Mouse (Mus musculus) B cell, adult (primary cell): ENCODE results near the gene Dennd1c. TPM values are rescaled to one million over a fixed set of nuclear protein-coding genes. Genes with fewer than 3 reads are reported as not detected.

ENCODE experiments used
- total RNA-seq: library from RNA; stranded (reverse); gene quantifications from 4 replicates; pipeline ENCODE4 v1.2.4, GENCODE M21; 2023; ENCODE audit not compliant: inconsistent age

Dennd1c gene
- 148 to 162 TPM (median 151 TPM) in 4 replicates for total RNA-seq

GRCm38 (mm10) chr17:57078336-57078735, at the start of gene Dennd1c:
Gene Dennd1c, minus strand, starts transcription at chr17:57078514.

GRCm38 (mm10) chr17:57105181-57106034, 27.1 kb upstream of the Dennd1c start, which contains the start of gene Tnfsf9:
Gene Tnfsf9, plus strand, starts transcription at chr17:57105325.

GRCm38 (mm10) chr17:57087049-57087832, 8.9 kb upstream of the Dennd1c start, which contains the start of gene Tubb4a:
Gene Tubb4a, minus strand, starts transcription at chr17:57087782.

GRCm38 (mm10) chr17:57059486-57059977, 18.8 kb downstream of the Dennd1c start, which contains the start of gene Slc25a23:
Gene Slc25a23, minus strand, starts transcription at chr17:57059863.

GRCm38 (mm10) chr17:57058891-57059485, 19.3 kb downstream of the Dennd1c start, which contains the start of gene Crb3:
Gene Crb3, plus strand, starts transcription at chr17:57059105.

GRCm38 (mm10) chr17:57041554-57041953, 36.8 kb downstream of the Dennd1c start, which contains the start of gene Slc25a41:
Gene Slc25a41, minus strand, starts transcription at chr17:57041654.

GRCm38 (mm10) chr17:57030931-57031660, 47.2 kb downstream of the Dennd1c start, which contains the start of gene Khsrp:
Gene Khsrp, minus strand, starts transcription at chr17:57031522.

Other genes with a start within 250 kb of the Dennd1c start
- gene Rfx2, start 247.5 kb downstream of the Dennd1c start, total RNA-seq = 11.4 to 13.3 TPM (median 11.9 TPM) in 4 replicates
- gene Acsbg2, start 204.1 kb downstream of the Dennd1c start, total RNA-seq = not detected in 4 replicates
- not detected in 4 replicates for gene 1700061G19Rik, start 203.0 kb downstream of the Dennd1c start, total RNA-seq
- gene Mllt1, start 143.1 kb downstream of the Dennd1c start, total RNA-seq = 35.8 to 37.4 TPM (median 36.8 TPM) in 4 replicates
- gene Acer1, start 96.4 kb downstream of the Dennd1c start, total RNA-seq = not detected in 4 replicates
- 28.2 to 36.9 TPM (median 32.1 TPM) in 4 replicates for gene Clpp, start 88.2 kb downstream of the Dennd1c start, total RNA-seq
- gene Alkbh7, start 81.2 kb downstream of the Dennd1c start, total RNA-seq = 11.9 to 19.9 TPM (median 17.6 TPM) in 4 replicates
- 1.7 to 2.1 TPM in 2 of 4 replicates, not detected in the others for gene Pspn, start 78.5 kb downstream of the Dennd1c start, total RNA-seq
- 62.0 to 67.8 TPM (median 67.0 TPM) in 4 replicates for gene Gtf2f1, start 67.2 kb downstream of the Dennd1c start, total RNA-seq
- 0.48 TPM in 1 of 4 replicates, not detected in the others for gene Gm17949, start 67.0 kb downstream of the Dennd1c start, total RNA-seq
- 135 to 137 TPM (median 137 TPM) in 4 replicates for gene Khsrp, start 47.0 kb downstream of the Dennd1c start, total RNA-seq
- gene Slc25a41, start 36.9 kb downstream of the Dennd1c start, total RNA-seq = not detected in 4 replicates
- gene Crb3, start 19.4 kb downstream of the Dennd1c start, total RNA-seq = 12.1 to 17.9 TPM (median 15.4 TPM) in 4 replicates
- gene Slc25a23, start 18.7 kb downstream of the Dennd1c start, total RNA-seq = 15.2 to 25.1 TPM (median 18.8 TPM) in 4 replicates
- 0.22 to 0.36 TPM (median 0.24 TPM) in 3 of 4 replicates, not detected in the other for gene Tubb4a, start 9.3 kb upstream of the Dennd1c start, total RNA-seq
- gene Tnfsf9, start 26.8 kb upstream of the Dennd1c start, total RNA-seq = 0.93 to 1.2 TPM in 2 of 4 replicates, not detected in the others
- not detected in 4 replicates for gene Cd70, start 71.3 kb upstream of the Dennd1c start, total RNA-seq
- gene Tnfsf14, start 115.7 kb upstream of the Dennd1c start, total RNA-seq = 0.36 TPM in 1 of 4 replicates, not detected in the others
- 1.1 to 5.8 TPM (median 4.2 TPM) in 4 replicates for gene C3, start 149.6 kb upstream of the Dennd1c start, total RNA-seq
- 54.2 to 60.2 TPM (median 57.3 TPM) in 4 replicates for gene Gpr108, start 169.9 kb upstream of the Dennd1c start, total RNA-seq
- 8.7 to 10.7 TPM (median 9.5 TPM) in 4 replicates for gene Trip10, start 170.9 kb upstream of the Dennd1c start, total RNA-seq
- 193 to 203 TPM (median 194 TPM) in 4 replicates for gene Vav1, start 200.6 kb upstream of the Dennd1c start, total RNA-seq